Mouse (Mus musculus): ENCODE results near the gene 9130023H24Rik.

The 9130023H24Rik gene

GRCm38 (mm10) chr7:128237927-128238778 is at the start of gene 9130023H24Rik:
TSS of gene 9130023H24Rik (minus strand) at chr7:128238031.
- peak; percentile 98 for DNase-seq (ENCODE audit: low read depth, low spot score)

- no peak for DNase-seq (ENCODE audit: low read depth, low spot score)
Measured at GRCm38 (mm10) chr7:128285060-128285459, 47.2 kb upstream of the 9130023H24Rik start.

- no peak for DNase-seq (ENCODE audit: low read depth, low spot score)
Measured at GRCm38 (mm10) chr7:128284047-128284446, 46.2 kb upstream of the 9130023H24Rik start.

- DNase-seq (ENCODE audit: low read depth, low spot score): no peak
Measured at GRCm38 (mm10) chr7:128282532-128283244, 44.9 kb upstream of the 9130023H24Rik start.

- DNase-seq (ENCODE audit: low read depth, low spot score): no peak
Measured at GRCm38 (mm10) chr7:128281765-128282164, 43.9 kb upstream of the 9130023H24Rik start.

GRCm38 (mm10) chr7:128279750-128280149 is 41.9 kb upstream of the 9130023H24Rik start:
- no peak for DNase-seq (ENCODE audit: low read depth, low spot score)

GRCm38 (mm10) chr7:128276051-128276450 is 38.2 kb upstream of the 9130023H24Rik start:
- DNase-seq (ENCODE audit: low read depth, low spot score): no peak

- DNase-seq (ENCODE audit: low read depth, low spot score): no peak
Measured at GRCm38 (mm10) chr7:128271496-128271895, 33.7 kb upstream of the 9130023H24Rik start.

GRCm38 (mm10) chr7:128270431-128270850 is 32.6 kb upstream of the 9130023H24Rik start:
- DNase-seq (ENCODE audit: low read depth, low spot score): no peak

GRCm38 (mm10) chr7:128267813-128268212 is 30.0 kb upstream of the 9130023H24Rik start:
- no peak for DNase-seq (ENCODE audit: low read depth, low spot score)

- DNase-seq (ENCODE audit: low read depth, low spot score): no peak
Measured at GRCm38 (mm10) chr7:128267391-128267790, 29.6 kb upstream of the 9130023H24Rik start.

GRCm38 (mm10) chr7:128266056-128266455 is 28.2 kb upstream of the 9130023H24Rik start:
- no peak for DNase-seq (ENCODE audit: low read depth, low spot score)

GRCm38 (mm10) chr7:128265411-128265810 is 27.6 kb upstream of the 9130023H24Rik start, which contains the start of gene Slc5a2:
TSS of gene Slc5a2 (plus strand) at chr7:128265657.
- DNase-seq (ENCODE audit: low read depth, low spot score): no peak

- no peak for DNase-seq (ENCODE audit: low read depth, low spot score)
Measured at GRCm38 (mm10) chr7:128256783-128257334, 19.0 kb upstream of the 9130023H24Rik start.

- DNase-seq (ENCODE audit: low read depth, low spot score): no peak
Measured at GRCm38 (mm10) chr7:128255757-128256156, 17.9 kb upstream of the 9130023H24Rik start.

- no peak for DNase-seq (ENCODE audit: low read depth, low spot score)
Measured at GRCm38 (mm10) chr7:128254978-128255377, 17.1 kb upstream of the 9130023H24Rik start.

GRCm38 (mm10) chr7:128252609-128253008 is 14.8 kb upstream of the 9130023H24Rik start:
- peak; percentile 68 for DNase-seq (ENCODE audit: low read depth, low spot score)

- no peak for DNase-seq (ENCODE audit: low read depth, low spot score)
Measured at GRCm38 (mm10) chr7:128251946-128252345, 14.1 kb upstream of the 9130023H24Rik start.

GRCm38 (mm10) chr7:128249998-128250397 is 12.2 kb upstream of the 9130023H24Rik start:
- DNase-seq (ENCODE audit: low read depth, low spot score): no peak

GRCm38 (mm10) chr7:128248081-128249042 is 10.5 kb upstream of the 9130023H24Rik start:
- no peak for DNase-seq (ENCODE audit: low read depth, low spot score)

GRCm38 (mm10) chr7:128247443-128247842 is 9.6 kb upstream of the 9130023H24Rik start:
- DNase-seq (ENCODE audit: low read depth, low spot score): peak; percentile 77

All from telencephalon, adult 2 months (tissue).